Comparison of ENCODE assay signal across 25 mouse cellular contexts in the genomic region with DNA sequence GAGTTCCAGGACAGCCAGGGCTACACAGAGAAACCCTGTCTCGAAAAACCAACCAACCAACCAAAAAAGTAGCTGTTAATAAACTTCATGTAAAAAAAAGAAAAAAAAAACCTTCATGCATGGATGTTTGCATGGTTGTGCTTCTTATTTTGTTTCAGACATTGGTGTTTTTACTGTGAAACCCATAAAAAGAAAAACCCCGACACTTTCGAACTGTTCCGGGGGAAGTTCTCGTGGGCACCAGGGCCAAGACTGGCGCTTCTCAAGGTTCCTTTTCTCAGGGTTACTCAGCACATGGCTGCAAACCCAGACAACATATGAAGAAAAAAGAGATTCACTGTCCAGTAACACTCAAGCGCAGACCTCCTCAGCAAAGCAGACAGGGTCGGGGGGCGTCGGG. TPM values are rescaled to one million over a fixed set of nuclear protein-coding genes. Genes with fewer than 3 reads are reported as not detected.
DNase-seq lines count a peak whose midpoint lies in the region; ATAC-seq and TF ChIP-seq lines count a peak whose summit lies in the region.
"Had no signal": no experiment of that assay in that cellular context is flagged by ENCODE, and none has a peak within 500 bp of the region (broad histone marks: within the 10 kb centered on the region; RNA-seq: fewer than 3 reads in every experiment).

No protein-coding gene starts in this region.

- H3K9ac ChIP-seq in kidney, embryonic 15.5 days = no peak overlapping the region
- H3K9ac ChIP-seq in hindbrain, postnatal 0 days (replicated peaks; ENCODE audit: low read length) = no peak overlapping the region
- H3K9ac ChIP-seq: embryonic facial prominence, embryonic 13.5 days; forebrain, embryonic 12.5 days; forebrain, postnatal 0 days; hindbrain, embryonic 12.5 days; intestine, embryonic 15.5 days had no signal

- WGBS in thymus, adult 2 months = 47% methylated on average over 10 of the region's 10 CpGs
- 87% methylated on average over 10 of the region's 10 CpGs for WGBS in kidney, embryonic 15.5 days
- 85% methylated on average over 10 of the region's 10 CpGs for WGBS in hindbrain, postnatal 0 days

- DNase-seq in CD4-positive, CD25-positive, alpha-beta regulatory T cell, adult 2 months (ENCODE audit: low read depth, low spot score) = peak; percentile 47
- DNase-seq in thymus, adult 2 months = no peak
- DNase-seq in thymus, postnatal 14 days = no peak
- no peak for DNase-seq in hindbrain, postnatal 0 days (ENCODE audit: low spot score)
- DNase-seq: adrenal gland, adult 2 months; adrenal gland, postnatal 25 days; cerebellum, adult 11 months; cerebellum, adult 9-11 months; cerebellum, postnatal 36 days; forebrain, postnatal 0 days; gastrocnemius, adult 2 months; gastrocnemius, postnatal 36 days; heart, adult 18-20 months; heart, postnatal 10 days; heart, postnatal 4 days had no signal

- no peak overlapping the region for H3K4me3 ChIP-seq in thymus, adult 2 months (ENCODE audit: control insufficient read depth, insufficient read depth, low read length)
- H3K4me3 ChIP-seq in bone marrow macrophage, adult 2 months (ENCODE audit: insufficient read depth, low read length) = no peak overlapping the region
- no peak overlapping the region for H3K4me3 ChIP-seq in kidney, embryonic 15.5 days (replicated peaks)
- no peak overlapping the region for H3K4me3 ChIP-seq in hindbrain, postnatal 0 days (ENCODE audit: low read length)
- H3K4me3 ChIP-seq: embryonic facial prominence, embryonic 13.5 days; forebrain, embryonic 12.5 days; gastrocnemius, adult 2 months; heart, embryonic 10.5 days; hindbrain, embryonic 12.5 days; intestine, embryonic 15.5 days had no signal

- TF ChIP-seq CTCF in thymus, adult 2 months (IDR thresholded peaks at IDR 0.05; ENCODE audit: borderline replicate concordance, control insufficient read depth, extremely low read depth, insufficient read depth, low read length, poor library complexity) = no peak
- no peak for TF ChIP-seq CTCF in bone marrow macrophage, adult 2 months (IDR thresholded peaks at IDR 0.05; ENCODE audit: low read depth, low read length)
- no peak for TF ChIP-seq CTCF in hindbrain, postnatal 0 days (IDR thresholded peaks at IDR 0.05; ENCODE audit: low read depth)

- H3K4me2 ChIP-seq in kidney, embryonic 15.5 days = no peak overlapping the region
- no peak overlapping the region for H3K4me2 ChIP-seq in hindbrain, postnatal 0 days (ENCODE audit: low read depth, low read length)
- H3K4me2 ChIP-seq: embryonic facial prominence, embryonic 13.5 days; forebrain, embryonic 12.5 days; hindbrain, embryonic 12.5 days; intestine, embryonic 15.5 days had no signal

- no peak for TF ChIP-seq POLR2A in thymus, adult 2 months (IDR thresholded peaks at IDR 0.05; ENCODE audit: control insufficient read depth, extremely low read depth, insufficient read depth, low read length, poor library complexity)
- TF ChIP-seq POLR2A in bone marrow macrophage, adult 2 months (IDR thresholded peaks at IDR 0.05; ENCODE audit: borderline replicate concordance, low read depth, low read length) = no peak

- no peaks in the 10 kb centered on the region for H3K9me3 ChIP-seq in kidney, embryonic 15.5 days (replicated peaks)
- H3K9me3 ChIP-seq in hindbrain, postnatal 0 days (ENCODE audit: low read length) = no peaks in the 10 kb centered on the region
- H3K9me3 ChIP-seq: embryonic facial prominence, embryonic 13.5 days; forebrain, embryonic 12.5 days; heart, embryonic 10.5 days; hindbrain, embryonic 12.5 days; intestine, embryonic 15.5 days had no signal

- H3K27ac ChIP-seq in thymus, adult 2 months (ENCODE audit: control insufficient read depth, insufficient read depth, low read length) = peak overlapping the region; percentile 19; the same call in 1 of the 2 replicates
- peak overlapping the region; percentile 73 for H3K27ac ChIP-seq in bone marrow macrophage, adult 2 months (ENCODE audit: insufficient read depth, low read depth, low read length)
- H3K27ac ChIP-seq in kidney, embryonic 15.5 days = no peak overlapping the region
- no peak overlapping the region for H3K27ac ChIP-seq in hindbrain, postnatal 0 days
- H3K27ac ChIP-seq: embryonic facial prominence, embryonic 13.5 days; forebrain, embryonic 12.5 days; gastrocnemius, adult 2 months; heart, embryonic 10.5 days; hindbrain, embryonic 12.5 days; intestine, embryonic 15.5 days had no signal

- no peak for ATAC-seq in CD4-positive, CD25-positive, alpha-beta regulatory T cell, adult 4 months
- ATAC-seq in kidney, embryonic 15.5 days (replicated peaks; ENCODE audit: low FRiP score) = no peak
- ATAC-seq in hindbrain, postnatal 0 days = no peak
- no peak for ATAC-seq in monocyte, adult 5-6 weeks (replicated peaks; ENCODE audit: insufficient number of reproducible peaks, low FRiP score, low TSS enrichment, poor library complexity, severe bottlenecking)
- ATAC-seq: forebrain, postnatal 0 days; hindbrain, embryonic 16.5 days; intestine, embryonic 15.5 days had no signal

- no peaks in the 10 kb centered on the region for H3K36me3 ChIP-seq in thymus, adult 2 months (ENCODE audit: control insufficient read depth, insufficient read depth, low read length)
- no peaks in the 10 kb centered on the region for H3K36me3 ChIP-seq in kidney, embryonic 15.5 days
- no peaks in the 10 kb centered on the region for H3K36me3 ChIP-seq in hindbrain, postnatal 0 days (ENCODE audit: insufficient read depth, low read length)
- H3K36me3 ChIP-seq: embryonic facial prominence, embryonic 13.5 days; forebrain, embryonic 12.5 days; heart, embryonic 10.5 days; hindbrain, embryonic 12.5 days; intestine, embryonic 15.5 days had no signal

- peaks cover 6% of the 10 kb centered on the region for H3K4me1 ChIP-seq in thymus, adult 2 months (replicated peaks; ENCODE audit: control insufficient read depth, insufficient read depth, low read length)
- H3K4me1 ChIP-seq in bone marrow macrophage, adult 2 months (ENCODE audit: control insufficient read depth, insufficient read depth, low read length) = peaks cover 41% of the 10 kb centered on the region
- H3K4me1 ChIP-seq in kidney, embryonic 15.5 days = peaks cover 8% of the 10 kb centered on the region; the same call in 1 of the 2 replicates
- H3K4me1 ChIP-seq in hindbrain, postnatal 0 days (ENCODE audit: insufficient read depth, low read length) = no peaks in the 10 kb centered on the region
- H3K4me1 ChIP-seq: embryonic facial prominence, embryonic 13.5 days; forebrain, embryonic 12.5 days; heart, embryonic 10.5 days; intestine, embryonic 15.5 days had no signal

- H3K27me3 ChIP-seq in thymus, adult 2 months (ENCODE audit: control insufficient read depth, insufficient read depth, low read length) = no peaks in the 10 kb centered on the region
- H3K27me3 ChIP-seq in kidney, embryonic 15.5 days = no peaks in the 10 kb centered on the region
- no peaks in the 10 kb centered on the region for H3K27me3 ChIP-seq in hindbrain, postnatal 0 days (ENCODE audit: insufficient read depth, low read length)
- H3K27me3 ChIP-seq: embryonic facial prominence, embryonic 13.5 days; forebrain, embryonic 12.5 days; hindbrain, embryonic 12.5 days; intestine, embryonic 15.5 days had no signal

RNA-seq across cellular contexts. Expression of gene Slc25a19, which starts 4.8 kb away (rescaled TPM):
- 10 to 100 TPM; 93.6 to 98.8 TPM for polyA plus RNA-seq in CD4-positive, CD25-positive, alpha-beta regulatory T cell, adult 4 months (2017; shearing (Covaris generic))
- 98.5 and 98.6 TPM in 2 replicates for polyA plus RNA-seq in thymus, adult 2 months (2012; rRNA removed)
- 27.0 and 37.0 TPM in 2 replicates for polyA plus RNA-seq in bone marrow macrophage, adult 2 months (2012; ENCODE audit: insufficient read depth, insufficient read length, missing spikeins)
- 45.8 and 48.3 TPM in 2 replicates for polyA plus RNA-seq in kidney, embryonic 15.5 days (2015; fragmentation: Nextera tagmentation; extraction: Ambion mirVana)
- total RNA-seq in hindbrain, postnatal 0 days (2014; rRNA removed) = 29.0 and 29.5 TPM in 2 replicates
- 41.2 and 41.8 TPM in 2 replicates for polyA plus RNA-seq in hindbrain, postnatal 0 days (2015; fragmentation: Nextera tagmentation; extraction: Ambion mirVana)
- 14.2 to 23.5 TPM (median 15.3 TPM) in 3 replicates for total RNA-seq in monocyte, adult 5-6 weeks (2017)

RNA-seq across cellular contexts. Expression of gene Mif4gd, which starts 20.1 kb away (rescaled TPM):
- polyA plus RNA-seq in CD4-positive, CD25-positive, alpha-beta regulatory T cell, adult 4 months (2017; shearing (Covaris generic)) = 100 to 1,000 TPM; 208 to 251 TPM
- 188 and 215 TPM in 2 replicates for polyA plus RNA-seq in thymus, adult 2 months (2012; rRNA removed)
- 90.6 and 96.3 TPM in 2 replicates for polyA plus RNA-seq in bone marrow macrophage, adult 2 months (2012; ENCODE audit: insufficient read depth, insufficient read length, missing spikeins)
- 35.8 and 37.6 TPM in 2 replicates for polyA plus RNA-seq in kidney, embryonic 15.5 days (2015; fragmentation: Nextera tagmentation; extraction: Ambion mirVana)
- 13.2 and 16.7 TPM in 2 replicates for total RNA-seq in hindbrain, postnatal 0 days (2014; rRNA removed)
- 19.2 and 22.7 TPM in 2 replicates for polyA plus RNA-seq in hindbrain, postnatal 0 days (2015; fragmentation: Nextera tagmentation; extraction: Ambion mirVana)
- 37.5 to 42.1 TPM (median 41.2 TPM) in 3 replicates for total RNA-seq in monocyte, adult 5-6 weeks (2017)

RNA-seq across cellular contexts. Expression of gene Gga3, which starts 29.0 kb away (rescaled TPM):
- 10 to 100 TPM; 35.0 to 43.9 TPM for polyA plus RNA-seq in CD4-positive, CD25-positive, alpha-beta regulatory T cell, adult 4 months (2017; shearing (Covaris generic))
- 102 and 106 TPM in 2 replicates for polyA plus RNA-seq in thymus, adult 2 months (2012; rRNA removed)
- polyA plus RNA-seq in bone marrow macrophage, adult 2 months (2012; ENCODE audit: insufficient read depth, insufficient read length, missing spikeins) = 60.1 and 81.9 TPM in 2 replicates
- polyA plus RNA-seq in kidney, embryonic 15.5 days (2015; fragmentation: Nextera tagmentation; extraction: Ambion mirVana) = 18.5 and 20.7 TPM in 2 replicates
- 35.3 and 38.2 TPM in 2 replicates for total RNA-seq in hindbrain, postnatal 0 days (2014; rRNA removed)
- 16.1 and 16.9 TPM in 2 replicates for polyA plus RNA-seq in hindbrain, postnatal 0 days (2015; fragmentation: Nextera tagmentation; extraction: Ambion mirVana)
- total RNA-seq in monocyte, adult 5-6 weeks (2017) = 32.1 to 47.8 TPM (median 37.8 TPM) in 3 replicates

RNA-seq across cellular contexts. Expression of gene Mrps7, which starts 29.1 kb away (rescaled TPM):
- 10 to 100 TPM; 26.9 to 31.1 TPM for polyA plus RNA-seq in CD4-positive, CD25-positive, alpha-beta regulatory T cell, adult 4 months (2017; shearing (Covaris generic))
- polyA plus RNA-seq in thymus, adult 2 months (2012; rRNA removed) = 24.5 and 25.0 TPM in 2 replicates
- 33.1 and 36.9 TPM in 2 replicates for polyA plus RNA-seq in bone marrow macrophage, adult 2 months (2012; ENCODE audit: insufficient read depth, insufficient read length, missing spikeins)
- polyA plus RNA-seq in kidney, embryonic 15.5 days (2015; fragmentation: Nextera tagmentation; extraction: Ambion mirVana) = 102 and 103 TPM in 2 replicates
- total RNA-seq in hindbrain, postnatal 0 days (2014; rRNA removed) = 33.6 and 45.9 TPM in 2 replicates
- 78.8 and 86.7 TPM in 2 replicates for polyA plus RNA-seq in hindbrain, postnatal 0 days (2015; fragmentation: Nextera tagmentation; extraction: Ambion mirVana)
- 20.4 to 30.1 TPM (median 20.7 TPM) in 3 replicates for total RNA-seq in monocyte, adult 5-6 weeks (2017)

Comparison
In these comparisons a context has a peak if more than half of its experiments do, and no peak if none do; other contexts are left out.
1. H3K27ac ChIP-seq: peak in thymus, adult 2 months (single experiment) and bone marrow macrophage, adult 2 months (single experiment); none in kidney, embryonic 15.5 days (single experiment) and hindbrain, postnatal 0 days (single experiment).